Mouse (Mus musculus) liver, embryonic 16.5 days (tissue): ENCODE data around the gene Ankib1. TPM values are rescaled to one million over a fixed set of nuclear protein-coding genes. Genes with fewer than 3 reads are reported as not detected.
"Not testable (repeated sequence)": the region's sequence is repeated elsewhere in the genome, so short reads cannot be mapped to it uniquely, and the experiment has no call there.

Source experiments
- ATAC-seq: fragments of 200-750 bp; cut with Nextera tagmentation; 2 replicates; pipeline ENCODE4 v1.8.0; 2017; ENCODE audit warnings: low read depth, mild to moderate bottlenecking, moderate number of reproducible peaks, moderate library complexity
- H3K27ac ChIP-seq: fragments of 300-500 bp; sonication (generic); 2 replicates; pipeline ENCODE4 v1.5.1; 2014; ENCODE audit warnings: mild to moderate bottlenecking, low read length
- H3K27me3 ChIP-seq: fragments of 300-500 bp; sonication (generic); 2 replicates; pipeline ENCODE4 v1.6.1; 2014; ENCODE audit warnings: low read depth, low read length, mixed read lengths; ENCODE audit not compliant: control insufficient read depth, insufficient read depth
- H3K36me3 ChIP-seq: fragments of 300-500 bp; sonication (generic); 2 replicates; pipeline ENCODE4 v1.6.1; 2014; ENCODE audit warnings: mild to moderate bottlenecking; ENCODE audit not compliant: control insufficient read depth, insufficient read depth
- H3K4me1 ChIP-seq: fragments of 300-500 bp; sonication (generic); 2 replicates; pipeline ENCODE4 v1.6.1; 2014; ENCODE audit warnings: low read depth, low read length, mixed read lengths; ENCODE audit not compliant: control insufficient read depth
- H3K4me2 ChIP-seq: fragments of 300-500 bp; sonication (generic); 2 replicates; pipeline ENCODE4 v1.6.1; 2014; ENCODE audit warnings: low read depth, low read length, mixed read lengths
- H3K4me3 ChIP-seq: fragments of 300-500 bp; sonication (generic); 2 replicates; pipeline ENCODE4 v1.5.1; 2014; ENCODE audit warnings: low read depth, mild to moderate bottlenecking, low read length
- H3K9ac ChIP-seq: fragments of 300-500 bp; sonication (generic); 2 replicates; pipeline ENCODE4 v1.6.1; 2014; ENCODE audit warnings: low read depth, low read length
- H3K9me3 ChIP-seq: fragments of 300-500 bp; sonication (generic); replicated peaks from 2 replicates; pipeline ENCODE4 v1.6.1; 2016; ENCODE audit warnings: low read length; ENCODE audit not compliant: control insufficient read depth
- WGBS: fragments of 180-500 bp; shearing (Covaris S2); extraction: QIAGEN DNeasy Blood & Tissue Kit; methylation state at CpG from one replicate; pipeline ENCODE4 v1.1.7; 2014; ENCODE audit not compliant: insufficient replicate concordance; 5-methylcytosine and 5-hydroxymethylcytosine counted together
- polyA plus RNA-seq: library from polyadenylated mRNA; unstranded; fragments of >200 nt; fragmentation: Nextera tagmentation; extraction: Ambion mirVana; gene quantifications from 2 replicates; pipeline ENCODE4 v1.2.1, GENCODE M21; 2015

Ankib1 gene
- polyA plus RNA-seq, 1 experiment from 2014 or later: 2.8 TPM

DNA sequence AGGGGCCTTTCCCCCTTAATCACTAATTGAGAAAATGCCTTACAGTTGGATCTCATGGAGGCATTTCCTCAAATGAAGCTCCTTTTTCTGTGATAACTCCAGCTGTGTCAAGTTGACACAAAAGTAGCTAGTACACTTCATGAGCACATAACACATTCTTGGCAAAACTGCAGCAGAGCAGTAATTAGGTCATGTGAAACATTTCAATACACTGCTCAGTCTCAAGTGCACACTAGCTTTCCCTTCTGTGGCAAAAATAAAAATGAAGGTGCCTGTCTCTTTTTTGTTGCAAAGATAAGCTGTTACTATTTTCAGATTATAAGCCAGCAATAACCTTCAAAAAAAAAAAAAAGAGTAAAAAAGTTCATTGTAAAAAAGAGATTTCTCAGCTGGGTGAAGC is 52.2 kb downstream of the Ankib1 start:
- H3K4me1 ChIP-seq, ATAC-seq, H3K27me3 ChIP-seq, H3K4me3 ChIP-seq, H3K27ac ChIP-seq, H3K9me3 ChIP-seq, H3K4me2 ChIP-seq, H3K36me3 ChIP-seq, H3K9ac ChIP-seq: not testable (repeated sequence)

DNA sequence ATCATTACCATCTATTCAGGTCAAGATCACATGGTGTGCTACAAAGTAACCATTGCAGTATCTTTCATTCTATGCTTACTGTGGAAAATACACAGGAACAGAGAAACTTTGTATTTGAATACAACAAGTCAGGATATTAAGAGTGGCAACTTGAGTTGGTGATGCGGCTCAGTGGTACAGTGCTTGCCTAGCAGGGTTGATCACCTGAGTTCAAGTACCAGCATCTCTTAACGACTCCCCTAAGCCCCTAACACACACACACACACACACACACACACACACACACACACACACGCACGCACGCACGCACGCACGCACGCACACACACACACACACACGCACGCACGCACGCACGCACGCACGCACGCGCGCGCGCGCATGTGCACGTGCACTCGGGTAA is 69.9 kb downstream of the Ankib1 start:
- not testable (repeated sequence) for H3K4me2 ChIP-seq, H3K36me3 ChIP-seq, H3K27ac ChIP-seq, H3K9ac ChIP-seq, H3K4me1 ChIP-seq, ATAC-seq, H3K4me3 ChIP-seq, H3K9me3 ChIP-seq, H3K27me3 ChIP-seq
- 89% methylated on average over 21 of the region's 24 CpGs for WGBS

DNA sequence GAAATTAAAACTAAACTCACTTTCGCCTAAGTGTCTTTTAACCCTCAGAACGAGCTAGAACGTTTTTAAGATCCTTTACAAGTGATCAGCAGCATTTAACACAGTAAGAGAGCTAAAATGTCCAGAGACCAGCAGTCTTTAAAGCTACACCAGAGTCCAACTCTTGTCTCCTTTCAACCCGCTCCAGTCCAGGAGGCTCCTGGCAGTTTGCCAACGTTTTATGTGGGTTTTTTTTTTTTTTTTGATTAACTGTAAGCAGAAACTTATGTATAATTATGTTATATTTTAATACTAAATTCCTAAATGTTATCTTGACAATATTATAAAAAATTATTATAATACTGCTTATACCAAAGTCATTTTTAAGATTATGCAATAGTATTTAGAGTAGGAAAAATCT is 73.9 kb downstream of the Ankib1 start:
- H3K9ac ChIP-seq: no peak overlapping the region
- no peak for ATAC-seq
- H3K36me3 ChIP-seq: no peaks in the 10 kb centered on the region; the same call in 1 of the 2 replicates
- no peaks in the 10 kb centered on the region for H3K9me3 ChIP-seq
- H3K4me2 ChIP-seq: no peak overlapping the region
- H3K27ac ChIP-seq: no peak overlapping the region
- WGBS: 77% methylated on average over 5 of the region's 5 CpGs
- no peak overlapping the region for H3K4me3 ChIP-seq
- no peaks in the 10 kb centered on the region for H3K27me3 ChIP-seq
- no peaks in the 10 kb centered on the region for H3K4me1 ChIP-seq

DNA sequence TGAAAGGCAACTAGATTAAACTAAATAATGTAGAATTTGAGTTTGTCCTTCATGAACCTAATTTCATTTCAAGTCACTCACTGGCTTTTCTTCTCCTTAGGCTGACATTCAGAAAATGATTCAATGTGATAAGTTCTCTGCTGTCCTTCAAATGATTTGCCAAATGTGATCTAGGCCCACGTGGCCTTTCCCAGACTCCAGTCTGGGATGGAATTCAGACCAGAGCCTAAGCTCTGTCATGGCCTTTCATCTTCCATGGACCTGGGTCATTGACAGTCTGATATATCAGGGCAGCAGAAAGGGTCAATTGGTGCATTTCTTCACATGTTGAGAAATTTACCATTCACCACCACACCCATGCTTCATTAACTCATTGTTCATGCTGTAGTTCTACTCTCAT is 77.2 kb downstream of the Ankib1 start:
- H3K9ac ChIP-seq: no peak overlapping the region
- H3K4me3 ChIP-seq: no peak overlapping the region
- no peak for ATAC-seq
- no peak overlapping the region for H3K4me2 ChIP-seq
- H3K27me3 ChIP-seq: no peaks in the 10 kb centered on the region
- no peaks in the 10 kb centered on the region; the same call in 1 of the 2 replicates for H3K36me3 ChIP-seq
- no peaks in the 10 kb centered on the region for H3K9me3 ChIP-seq
- H3K27ac ChIP-seq: no peak overlapping the region
- H3K4me1 ChIP-seq: no peaks in the 10 kb centered on the region
- 81% methylated on average over 1 of the region's 1 CpGs for WGBS

DNA sequence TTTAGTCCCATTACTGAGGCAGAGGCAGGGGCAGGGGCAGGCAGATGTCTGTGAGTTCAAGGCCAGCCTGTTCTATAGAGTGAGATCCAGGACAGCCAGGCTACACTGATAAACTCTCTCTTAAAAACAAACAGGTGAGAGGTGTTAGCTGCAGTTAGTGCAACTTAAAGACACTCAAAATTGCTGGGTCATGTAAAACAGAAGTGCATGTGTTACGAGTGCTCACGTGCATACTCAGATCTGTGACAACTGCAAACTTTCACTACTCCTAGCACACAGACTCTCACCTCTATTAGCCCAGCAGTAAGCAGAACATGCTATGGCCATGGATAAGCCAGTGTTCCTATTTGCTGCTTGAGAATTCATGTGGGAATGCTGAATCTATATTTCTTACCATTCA is 79.3 kb downstream of the Ankib1 start:
- H3K27me3 ChIP-seq: no peaks in the 10 kb centered on the region
- H3K9ac ChIP-seq: no peak overlapping the region
- no peaks in the 10 kb centered on the region for H3K4me1 ChIP-seq
- H3K4me2 ChIP-seq: no peak overlapping the region
- no peaks in the 10 kb centered on the region for H3K9me3 ChIP-seq
- no peaks in the 10 kb centered on the region for H3K36me3 ChIP-seq
- WGBS: 66% methylated on average over 2 of the region's 2 CpGs
- H3K27ac ChIP-seq: no peak overlapping the region
- ATAC-seq: no peak
- H3K4me3 ChIP-seq: no peak overlapping the region

DNA sequence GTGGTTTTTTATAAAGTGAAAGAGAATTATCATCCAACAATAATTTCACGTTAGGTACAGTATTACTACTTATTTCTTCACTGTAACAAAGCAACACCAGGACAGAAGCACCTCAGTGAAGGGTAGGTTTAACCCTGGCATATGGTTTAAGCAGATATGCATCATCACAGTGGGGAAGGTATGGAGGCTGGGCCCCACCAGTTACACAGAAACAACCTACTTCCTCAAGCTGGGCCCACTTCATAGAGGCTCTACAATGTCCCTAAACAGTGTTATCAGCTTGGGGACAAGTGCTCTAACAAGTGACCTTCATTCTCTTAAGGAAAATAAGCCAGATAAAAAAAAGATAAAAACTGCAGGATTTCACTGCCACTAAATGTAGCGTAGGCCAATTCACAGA is 79.9 kb downstream of the Ankib1 start:
- no peak overlapping the region for H3K27ac ChIP-seq
- H3K4me3 ChIP-seq: no peak overlapping the region
- no peak overlapping the region for H3K9ac ChIP-seq
- no peaks in the 10 kb centered on the region for H3K4me1 ChIP-seq
- H3K27me3 ChIP-seq: no peaks in the 10 kb centered on the region
- WGBS: 43% methylated on average over 2 of the region's 2 CpGs
- ATAC-seq: peak; percentile 74
- H3K9me3 ChIP-seq: no peaks in the 10 kb centered on the region
- H3K4me2 ChIP-seq: no peak overlapping the region
- no peaks in the 10 kb centered on the region for H3K36me3 ChIP-seq

DNA sequence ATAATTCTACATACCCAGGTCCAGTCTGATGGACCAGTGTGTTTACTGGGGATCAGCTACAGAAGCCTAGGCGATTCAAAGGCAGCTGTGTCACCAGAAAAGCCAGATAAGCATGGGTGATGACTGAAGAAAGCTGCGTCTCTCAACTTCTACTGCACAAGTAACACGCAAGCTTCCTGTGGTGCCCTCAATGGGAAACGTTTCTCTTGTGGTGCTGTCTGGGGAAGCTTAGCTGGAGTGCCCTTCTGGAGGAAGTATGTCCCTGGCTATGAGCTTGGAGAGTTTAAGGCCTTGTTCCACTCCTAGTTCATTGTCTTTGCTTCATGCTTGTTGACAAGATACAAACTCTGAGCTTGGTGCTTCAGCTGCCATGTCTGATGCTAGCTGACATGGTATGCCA is 83.4 kb downstream of the Ankib1 start:
- Histone ChIP-seq H3K4me1 (no peaks in the 10 kb centered on the region), H3K9me3 (no peaks in the 10 kb centered on the region), H3K4me3 (no peak overlapping the region), H3K27me3 (no peaks in the 10 kb centered on the region), H3K4me2 (no peak overlapping the region), H3K36me3 (no peaks in the 10 kb centered on the region), H3K9ac (no peak overlapping the region), H3K27ac (no peak overlapping the region)
- 62% methylated on average over 4 of the region's 4 CpGs for WGBS
- no peak for ATAC-seq

DNA sequence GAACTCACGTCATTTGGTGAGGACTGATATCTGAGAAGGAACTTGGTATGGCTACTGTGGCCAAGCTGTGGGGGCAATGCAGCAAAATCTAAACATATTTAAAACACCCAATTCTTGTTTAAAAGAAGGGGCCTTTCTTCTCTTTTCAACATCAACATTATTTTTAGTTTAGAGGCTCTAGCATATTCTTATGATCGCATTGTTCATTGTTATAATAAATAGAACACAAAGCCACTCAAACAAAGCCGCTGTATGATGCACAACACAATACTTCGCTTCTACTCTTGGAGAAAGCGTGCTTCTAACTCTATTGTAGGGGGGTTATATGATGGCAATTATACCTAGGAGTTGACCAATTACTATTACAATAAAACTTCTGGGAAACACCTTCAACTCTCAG is 86.9 kb downstream of the Ankib1 start:
- 79% methylated on average over 5 of the region's 5 CpGs for WGBS
- Histone ChIP-seq H3K4me2 (no peak overlapping the region), H3K36me3 (peaks cover 3% of the 10 kb centered on the region; the same call in 1 of the 2 replicates), H3K27me3 (no peaks in the 10 kb centered on the region), H3K9me3 (no peaks in the 10 kb centered on the region), H3K4me1 (no peaks in the 10 kb centered on the region), H3K9ac (no peak overlapping the region), H3K27ac (no peak overlapping the region), H3K4me3 (no peak overlapping the region)
- no peak for ATAC-seq

DNA sequence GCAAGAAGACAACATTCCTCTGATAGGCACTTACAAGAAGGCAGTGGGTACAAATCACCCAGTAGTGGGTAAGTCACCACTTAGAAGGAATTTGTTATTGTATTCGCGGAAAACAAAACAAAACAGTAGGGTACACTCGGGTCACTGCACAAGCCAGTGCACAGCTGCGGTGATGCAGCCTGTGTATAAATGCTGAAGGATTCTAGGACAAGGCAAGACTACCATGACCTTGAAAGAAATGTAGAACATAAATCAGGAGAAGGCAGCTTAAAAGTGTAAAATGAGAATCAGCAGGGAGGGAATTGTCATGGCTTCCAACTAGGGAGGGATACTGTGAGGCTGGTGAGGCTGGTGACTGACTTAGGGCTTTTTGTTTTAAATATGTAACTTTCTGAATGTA is 100.5 kb downstream of the Ankib1 start:
- H3K9ac ChIP-seq: no peak overlapping the region
- no peak overlapping the region for H3K27ac ChIP-seq
- H3K27me3 ChIP-seq: no peaks in the 10 kb centered on the region
- no peaks in the 10 kb centered on the region; the same call in 1 of the 2 replicates for H3K36me3 ChIP-seq
- H3K4me1 ChIP-seq: no peaks in the 10 kb centered on the region
- ATAC-seq: no peak
- WGBS: 85% methylated on average over 4 of the region's 4 CpGs
- H3K4me2 ChIP-seq: no peak overlapping the region
- H3K9me3 ChIP-seq: no peaks in the 10 kb centered on the region
- no peak overlapping the region for H3K4me3 ChIP-seq

DNA sequence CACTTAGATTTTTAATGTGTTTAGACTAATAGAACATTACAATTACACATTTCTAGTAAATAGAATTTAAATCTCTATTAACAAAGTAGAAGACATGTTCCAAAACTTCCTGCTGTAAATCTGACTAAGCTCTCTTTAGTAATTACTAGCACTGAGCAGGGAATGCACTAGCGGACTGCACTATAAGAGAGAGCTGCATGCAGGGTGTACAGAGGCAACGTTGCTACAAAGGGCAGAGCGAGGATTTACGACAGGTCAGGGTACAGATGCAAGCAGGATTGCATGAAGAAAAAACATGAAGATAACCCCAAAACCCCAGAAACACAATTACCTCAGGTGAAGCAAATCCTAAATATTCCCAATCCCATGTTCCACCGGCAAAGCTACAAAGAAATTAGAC is 102.7 kb downstream of the Ankib1 start:
- Histone ChIP-seq H3K27me3 (no peaks in the 10 kb centered on the region), H3K4me3 (no peak overlapping the region), H3K4me1 (no peaks in the 10 kb centered on the region), H3K9me3 (no peaks in the 10 kb centered on the region), H3K36me3 (no peaks in the 10 kb centered on the region; the same call in 1 of the 2 replicates), H3K9ac (no peak overlapping the region), H3K27ac (no peak overlapping the region), H3K4me2 (no peak overlapping the region)
- no peak for ATAC-seq
- WGBS: 77% methylated on average over 5 of the region's 5 CpGs
